Mouse (Mus musculus) kidney, postnatal 36 days (tissue): ENCODE data around the gene Vash2.
"Not testable (repeated sequence)": the region's sequence is repeated elsewhere in the genome, so short reads cannot be mapped to it uniquely, and the experiment has no call there.

Source experiments
- DNase-seq, 2 experiments: peaks; one replicate each; pipeline ENCODE4 v3.0.0; 2021 to 2022; ENCODE audit warnings: mixed read lengths in 2 of 2

Vash2 gene

GRCm38 (mm10) chr1:190974833-190975232, 4.3 kb downstream of the Vash2 start:
- no peak for DNase-seq

DNA sequence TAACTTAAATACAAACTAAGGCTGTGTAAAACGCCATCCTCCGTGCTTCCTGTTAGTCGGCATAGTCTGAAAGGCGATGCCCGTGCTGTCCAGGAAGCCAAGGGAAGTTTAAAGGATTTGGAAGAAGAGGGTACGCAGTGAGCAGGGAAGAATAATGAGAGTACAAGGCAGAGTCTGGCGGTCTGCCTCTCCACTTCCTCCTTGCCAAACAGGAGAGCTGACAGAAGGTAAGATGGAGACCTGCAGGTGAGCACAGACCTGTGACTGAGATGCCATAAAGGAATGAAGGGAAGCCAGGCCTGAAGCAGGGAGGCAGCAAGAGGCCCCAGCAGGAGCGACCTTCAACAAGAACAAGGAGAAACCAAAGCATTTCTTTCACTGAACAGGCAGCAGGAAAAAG, 4.9 kb downstream of the Vash2 start:
- no peak for DNase-seq

DNA sequence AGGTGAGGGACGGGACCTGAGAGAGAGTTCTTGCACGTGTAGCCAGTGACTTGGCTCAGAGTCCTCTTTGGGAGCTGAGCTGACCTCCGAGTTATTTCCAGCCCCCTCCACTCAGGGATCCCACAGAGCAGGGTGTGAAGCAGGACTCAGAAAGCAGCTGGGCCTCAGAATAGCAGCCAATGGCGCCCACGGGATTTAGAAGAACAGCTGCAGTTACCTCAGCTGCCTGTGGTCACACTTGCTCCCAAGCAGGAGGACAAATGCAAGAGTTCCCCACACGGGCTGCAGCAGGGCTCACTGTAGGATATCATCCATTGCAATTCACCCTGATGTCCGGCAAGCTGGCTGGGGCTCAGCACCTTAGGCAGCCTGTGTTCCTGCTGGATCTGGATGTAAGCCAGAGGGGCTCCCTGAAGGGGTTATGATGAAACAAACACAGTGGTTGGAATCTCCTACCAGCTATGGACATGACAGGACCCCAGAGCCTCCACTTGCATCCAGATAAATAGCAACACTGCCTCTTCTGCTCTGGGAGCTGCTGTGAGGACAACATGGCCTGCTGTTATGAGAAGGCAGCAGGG, 6.4 kb downstream of the Vash2 start:
- DNase-seq = no peak

- no peak for DNase-seq
These were observed 7.1 kb downstream of the Vash2 start for GRCm38 (mm10) chr1:190971708-190972610.

GRCm38 (mm10) chr1:190968010-190968409, 11.1 kb downstream of the Vash2 start:
- DNase-seq = no peak

DNA sequence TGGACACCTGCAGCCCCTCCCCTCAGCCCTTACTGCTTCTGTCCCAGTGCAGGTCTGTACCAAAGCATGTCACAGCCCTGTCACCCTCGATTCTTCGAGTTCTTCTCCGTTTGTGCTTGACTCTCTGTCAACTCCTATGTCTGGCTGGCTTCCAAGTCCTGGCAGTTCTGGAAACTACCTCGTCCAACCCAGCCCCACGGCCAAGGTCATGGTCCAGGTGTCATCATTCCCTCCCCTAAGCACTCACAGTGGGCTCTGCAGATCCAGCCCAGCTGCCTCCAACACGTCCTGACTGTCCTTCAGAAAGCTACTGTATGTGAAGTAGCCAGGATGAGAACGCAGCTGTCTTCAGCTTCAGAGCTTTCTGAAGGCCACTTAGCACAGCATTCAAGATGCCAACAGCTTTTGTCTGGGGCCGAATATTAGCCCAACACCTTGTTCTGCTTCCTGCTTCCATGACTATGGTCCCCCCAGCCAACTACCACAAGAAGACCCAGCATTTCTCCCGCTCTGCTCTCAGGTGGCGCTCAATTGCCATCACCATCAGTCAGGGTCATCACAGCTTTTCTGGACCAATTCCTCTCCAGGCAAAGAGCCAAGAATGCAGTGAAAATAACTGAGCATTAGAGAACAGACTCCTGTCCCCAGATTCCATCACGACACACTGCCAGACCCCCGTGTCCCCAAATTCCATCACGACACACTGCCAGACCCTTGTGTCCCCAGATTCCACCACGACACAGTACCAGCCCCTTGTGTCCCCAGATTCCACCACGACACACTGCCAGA, 13.9 kb downstream of the Vash2 start:
- DNase-seq = peak; percentile 39 to 55

GRCm38 (mm10) chr1:190962760-190963159, 16.3 kb downstream of the Vash2 start:
- no peak for DNase-seq

- DNase-seq = no peak
These were observed 20.3 kb downstream of the Vash2 start for GRCm38 (mm10) chr1:190958821-190959220.

GRCm38 (mm10) chr1:190953009-190953408, 26.1 kb downstream of the Vash2 start:
- no peak for DNase-seq

- no peak for DNase-seq
These were observed 28.1 kb downstream of the Vash2 start for GRCm38 (mm10) chr1:190951014-190951413.

DNA sequence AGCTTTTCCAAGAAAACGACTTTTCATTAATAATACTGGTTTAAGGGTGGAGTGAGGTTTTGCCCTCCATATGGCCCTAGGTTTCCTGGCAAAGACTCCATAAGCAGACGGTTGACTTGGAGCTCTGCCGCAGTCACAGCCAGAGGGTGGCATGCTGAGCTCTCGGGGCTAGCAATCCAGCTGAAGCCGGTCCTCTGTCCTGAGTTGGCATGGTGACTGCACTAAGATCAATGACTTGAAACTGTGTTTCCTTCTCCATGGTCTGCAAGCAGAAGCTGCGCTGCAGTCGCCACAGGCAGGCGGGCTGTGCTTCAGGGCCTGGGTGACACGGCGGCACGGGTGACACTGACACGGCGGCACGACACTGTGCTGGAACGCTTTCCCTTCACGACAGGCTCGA, 30.2 kb downstream of the Vash2 start:
- peak; percentile 25 to 27 for DNase-seq

GRCm38 (mm10) chr1:190948439-190948838, 30.7 kb downstream of the Vash2 start:
- DNase-seq = peak; percentile 27 to 38

GRCm38 (mm10) chr1:190947986-190948385, 31.1 kb downstream of the Vash2 start:
- DNase-seq = no peak

DNA sequence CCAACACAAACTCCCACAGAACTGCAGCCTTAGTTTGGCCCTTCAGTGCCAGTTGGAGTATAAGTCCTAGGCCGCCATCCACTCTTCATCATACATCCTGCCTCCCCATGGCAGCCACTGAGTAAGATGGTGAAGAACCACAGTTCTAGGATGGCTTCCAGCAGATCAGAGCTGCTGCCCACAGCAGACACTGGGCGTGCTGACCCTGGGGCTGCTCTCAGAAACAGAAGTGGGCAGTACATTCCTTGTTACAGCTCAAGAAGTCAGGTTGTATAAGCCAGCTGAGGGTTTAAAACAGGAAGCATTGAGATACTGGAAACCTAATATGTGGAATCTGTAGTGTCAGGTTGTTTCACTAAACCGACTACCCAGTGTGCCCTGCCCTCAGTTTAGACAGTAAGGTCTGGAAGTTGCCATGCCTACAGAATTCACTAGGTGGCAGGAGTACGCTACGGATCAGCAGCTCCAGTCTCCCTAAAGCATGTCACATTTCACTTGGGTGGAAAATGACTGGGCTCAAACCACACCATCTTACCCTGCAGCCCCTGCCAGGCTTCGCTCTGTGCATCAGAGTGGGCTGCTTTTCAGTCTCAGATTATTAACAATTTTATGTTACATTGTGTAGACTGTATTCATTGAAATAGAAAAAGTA, 34.9 kb downstream of the Vash2 start:
- DNase-seq = peak; percentile 71 to 89

DNA sequence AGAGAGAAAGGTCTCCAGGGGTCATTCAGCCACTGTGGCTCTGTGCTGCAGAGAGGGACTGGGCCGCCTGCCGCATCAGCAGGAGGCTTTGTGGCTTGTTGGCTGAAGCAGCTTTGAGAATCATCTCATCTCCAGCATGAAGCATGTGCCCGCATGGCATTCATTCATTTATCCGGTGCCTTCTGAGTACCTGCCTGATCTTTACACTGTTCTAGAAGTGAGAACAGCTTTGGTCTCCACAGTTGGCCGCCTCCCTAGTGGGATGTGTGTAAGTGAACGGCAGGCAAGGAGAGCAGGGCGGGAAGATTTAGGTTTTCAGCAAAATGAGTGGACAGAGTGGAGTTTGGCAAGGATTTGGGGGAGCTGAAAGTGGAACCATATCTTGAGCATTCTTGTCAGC, 39.3 kb downstream of the Vash2 start:
- DNase-seq = no peak

GRCm38 (mm10) chr1:190930181-190930580, 48.9 kb downstream of the Vash2 start:
- no peak for DNase-seq

DNA sequence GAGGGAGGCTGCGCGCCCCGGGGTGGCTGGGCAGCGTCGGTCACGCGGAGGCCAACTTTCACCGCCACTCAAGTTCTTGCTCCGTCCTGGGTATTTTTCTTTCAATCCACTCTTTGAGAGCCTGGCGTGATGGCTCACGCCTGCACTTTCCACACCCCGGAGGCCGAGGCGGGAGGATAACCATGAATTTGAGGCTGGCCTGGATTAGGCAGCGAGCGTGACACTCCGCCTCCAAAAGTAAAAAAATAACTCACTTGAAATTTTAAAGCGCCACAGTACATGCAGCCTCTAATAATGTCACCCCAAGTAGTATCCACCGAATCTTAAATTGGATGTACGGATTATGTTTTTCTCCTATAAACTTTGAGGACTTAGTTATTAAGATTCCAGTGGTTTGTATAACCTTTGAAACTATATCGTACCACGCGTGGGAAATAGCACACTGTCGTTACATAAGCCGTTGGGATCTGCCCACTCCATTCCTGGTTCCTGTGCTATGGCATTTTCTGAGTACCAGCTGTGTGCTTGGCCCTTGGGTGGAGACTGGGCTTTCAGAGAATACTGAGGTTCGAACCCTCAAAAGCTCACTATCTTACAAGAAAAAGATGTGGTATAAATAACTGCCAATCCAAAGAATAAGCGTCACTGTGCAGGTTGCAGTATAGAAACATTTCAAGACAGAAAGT, 49.9 kb downstream of the Vash2 start:
- peak; percentile 68 to 73 for DNase-seq

GRCm38 (mm10) chr1:190928370-190929009, 50.6 kb downstream of the Vash2 start:
- peak; percentile 98 to 99 for DNase-seq

- DNase-seq = peak in 1 of 2 experiments; percentile 5
These were observed 51.2 kb downstream of the Vash2 start for GRCm38 (mm10) chr1:190927751-190928369.

DNA sequence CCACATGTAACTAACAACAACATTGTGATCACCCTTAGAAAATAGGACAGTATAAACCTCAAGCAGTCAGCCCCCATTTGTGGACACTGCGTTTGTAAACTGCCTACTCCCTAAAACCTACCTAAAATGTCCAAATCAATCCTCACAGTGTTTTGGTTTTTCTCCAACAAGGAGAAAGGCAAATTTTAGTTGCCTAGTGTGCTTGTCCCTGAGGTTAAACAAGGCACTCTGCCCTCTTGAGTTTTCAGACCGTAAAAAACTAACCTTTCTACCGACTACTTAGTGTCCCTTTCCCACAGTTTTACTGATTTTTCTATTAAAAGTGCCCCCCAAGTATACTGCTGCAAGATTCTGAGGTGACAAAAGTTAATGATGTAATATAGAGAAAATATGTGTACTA, 51.8 kb downstream of the Vash2 start:
- DNase-seq = no peak

DNA sequence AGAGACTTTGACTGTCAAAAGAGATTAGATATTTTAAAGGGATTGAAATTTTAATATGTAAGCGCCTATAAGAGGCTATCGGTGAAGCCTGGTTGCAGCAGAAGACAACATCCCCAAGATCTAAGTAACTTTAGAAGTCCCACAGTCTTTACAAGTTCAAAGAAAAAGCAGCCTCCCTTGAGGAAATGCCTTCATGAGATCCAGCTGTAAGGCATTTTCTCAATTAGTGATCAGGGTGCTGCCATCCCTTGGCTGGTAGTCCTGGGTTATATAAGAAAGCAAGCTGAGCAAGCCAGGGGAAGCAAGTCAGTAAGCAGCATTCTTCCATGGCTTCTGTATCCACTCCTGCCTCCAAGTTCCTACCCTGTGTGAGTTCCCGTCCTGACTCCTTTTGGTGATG, 54.3 kb downstream of the Vash2 start, which contains the start of gene Angel2:
Angel2 (plus strand) TSS at position 301 of the 400 bp plus-strand sequence.
- not testable (repeated sequence) for DNase-seq
